In genomic region chr15:30885410-30885809, GRCm38 (mm10) we compare ENCODE assay signal across 10 mouse cellular contexts.
DNase-seq lines count a peak whose midpoint lies in the region; ATAC-seq and TF ChIP-seq lines count a peak whose summit lies in the region.
"Had no signal": no experiment of that assay in that cellular context is flagged by ENCODE, and none has a peak within 500 bp of the region (broad histone marks: within the 10 kb centered on the region; RNA-seq: fewer than 3 reads in every experiment).

No protein-coding gene starts in this region.

- TF ChIP-seq CTCF in lung, embryonic 14.5 days (IDR thresholded peaks at IDR 0.05; ENCODE audit: low read depth) = no peak
- TF ChIP-seq CTCF in cerebellum, adult 2 months (IDR thresholded peaks at IDR 0.05; ENCODE audit: borderline replicate concordance, insufficient read depth, low read depth, low read length) = no peak

- H3K4me1 ChIP-seq in lung, embryonic 14.5 days (ENCODE audit: insufficient read depth) = no peaks in the 10 kb centered on the region
- peaks cover 12% of the 10 kb centered on the region for H3K4me1 ChIP-seq in cerebellum, adult 2 months (ENCODE audit: control insufficient read depth, insufficient read depth, low read length)
- H3K4me1 ChIP-seq in midbrain, embryonic 15.5 days = peaks cover 11% of the 10 kb centered on the region

- no peak overlapping the region for H3K27ac ChIP-seq in lung, embryonic 14.5 days (ENCODE audit: low read depth)
- no peak overlapping the region for H3K27ac ChIP-seq in cerebellum, adult 2 months (ENCODE audit: insufficient read depth, low read length)
- H3K27ac ChIP-seq in midbrain, embryonic 15.5 days = peak overlapping the region; percentile 22
- H3K27ac ChIP-seq: midbrain, embryonic 12.5 days had no signal

- no peaks in the 10 kb centered on the region for H3K9me3 ChIP-seq in lung, embryonic 14.5 days (ENCODE audit: low read depth, low read length)
- H3K9me3 ChIP-seq in midbrain, embryonic 15.5 days = no peaks in the 10 kb centered on the region
- H3K9me3 ChIP-seq: midbrain, embryonic 12.5 days had no signal

- DNase-seq in lung, embryonic 14.5 days = peak; percentile 80
- no peak for DNase-seq in lung, adult 18-20 months
- DNase-seq in cerebellum, adult 2 months = peak; percentile 77 to 89
- peak; percentile 3 to 5 for DNase-seq in heart, adult 9 months (ENCODE audit: low spot score in 2 of 2)
- DNase-seq in c-Kit-positive CD71-positive TER-119-positive erythroid progenitor cells, embryonic 14.5 days (ENCODE audit: low spot score) = no peak
- DNase-seq in natural killer cell, adult 2 months (ENCODE audit: low spot score in 2 of 2) = no peak
- DNase-seq in spleen, adult 12 weeks (ENCODE audit: low spot score) = no peak
- DNase-seq: gastrocnemius, postnatal 14 days had no signal

- ATAC-seq in lung, embryonic 14.5 days (ENCODE audit: insufficient read depth) = peak; percentile 69; the same call in 1 of the 2 replicates
- ATAC-seq in midbrain, embryonic 15.5 days (replicated peaks) = peak; percentile 75

- H3K4me2 ChIP-seq in lung, embryonic 14.5 days = no peak overlapping the region
- H3K4me2 ChIP-seq in midbrain, embryonic 15.5 days = no peak overlapping the region
- H3K4me2 ChIP-seq: midbrain, embryonic 12.5 days had no signal

- H3K9ac ChIP-seq in lung, embryonic 14.5 days = no peak overlapping the region
- no peak overlapping the region for H3K9ac ChIP-seq in midbrain, embryonic 15.5 days
- H3K9ac ChIP-seq: midbrain, embryonic 12.5 days had no signal

- WGBS in lung, embryonic 14.5 days = 49% methylated on average over 6 of the region's 6 CpGs
- WGBS in cerebellum, adult 2 months = 19% methylated on average over 6 of the region's 6 CpGs
- 56% methylated on average over 6 of the region's 6 CpGs for WGBS in midbrain, embryonic 15.5 days

- no peak overlapping the region for H3K4me3 ChIP-seq in lung, embryonic 14.5 days (ENCODE audit: low read depth, low read length)
- no peak overlapping the region for H3K4me3 ChIP-seq in cerebellum, adult 2 months (replicated peaks; ENCODE audit: insufficient read depth, low read depth, low read length)
- H3K4me3 ChIP-seq in midbrain, embryonic 15.5 days = no peak overlapping the region
- H3K4me3 ChIP-seq: midbrain, embryonic 12.5 days had no signal

- no peaks in the 10 kb centered on the region for H3K27me3 ChIP-seq in lung, embryonic 14.5 days (ENCODE audit: insufficient read depth, low read length)
- H3K27me3 ChIP-seq in cerebellum, adult 2 months (ENCODE audit: control insufficient read depth, insufficient read depth, low read length) = no peaks in the 10 kb centered on the region
- H3K27me3 ChIP-seq in midbrain, embryonic 15.5 days (replicated peaks) = no peaks in the 10 kb centered on the region
- H3K27me3 ChIP-seq: midbrain, embryonic 12.5 days had no signal

- H3K36me3 ChIP-seq in lung, embryonic 14.5 days (ENCODE audit: insufficient read depth) = no peaks in the 10 kb centered on the region
- H3K36me3 ChIP-seq in midbrain, embryonic 15.5 days (replicated peaks) = no peaks in the 10 kb centered on the region
- H3K36me3 ChIP-seq: midbrain, embryonic 12.5 days had no signal

- no peak for TF ChIP-seq POLR2A in cerebellum, adult 2 months (IDR thresholded peaks at IDR 0.05; ENCODE audit: borderline replicate concordance, insufficient read depth, low read length)

Comparison
In these comparisons a context has a peak if more than half of its experiments do, and no peak if none do; other contexts are left out.
1. DNase-seq: peak in lung, embryonic 14.5 days (single experiment), cerebellum, adult 2 months (2 of 2) and heart, adult 9 months (2 of 2); none in lung, adult 18-20 months (0 of 2), c-Kit-positive CD71-positive TER-119-positive erythroid progenitor cells, embryonic 14.5 days (single experiment), natural killer cell, adult 2 months (0 of 2) and spleen, adult 12 weeks (single experiment).